Mouse (Mus musculus) retina, embryonic 14.5 days (tissue): ENCODE measurements around the gene Anks1b.

Experiments
- DNase-seq: peaks from one replicate; pipeline ENCODE4 v3.0.0-alpha.2; 2015; ENCODE audit warnings: low spot score

Anks1b gene

DNA sequence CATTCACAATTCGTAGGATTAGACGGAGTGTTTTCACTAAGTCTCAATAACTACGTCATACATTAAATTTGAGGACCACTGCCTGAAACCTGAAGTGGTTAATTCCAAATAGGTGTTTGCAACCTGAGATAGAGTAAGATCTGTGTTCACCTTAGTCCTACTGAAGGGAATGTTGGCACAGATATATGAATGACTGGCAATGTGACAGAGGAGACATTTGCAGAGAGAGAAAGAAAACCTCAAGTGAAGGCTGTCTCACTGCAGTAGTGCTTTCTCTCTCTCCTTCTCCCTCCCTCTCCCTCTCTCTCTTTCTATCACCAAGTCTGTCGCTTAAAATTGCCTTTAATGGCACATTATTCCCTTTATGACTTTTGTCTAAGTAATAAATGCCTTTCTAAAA, 101.1 kb downstream of the Anks1b start:
- no peak for DNase-seq

DNA sequence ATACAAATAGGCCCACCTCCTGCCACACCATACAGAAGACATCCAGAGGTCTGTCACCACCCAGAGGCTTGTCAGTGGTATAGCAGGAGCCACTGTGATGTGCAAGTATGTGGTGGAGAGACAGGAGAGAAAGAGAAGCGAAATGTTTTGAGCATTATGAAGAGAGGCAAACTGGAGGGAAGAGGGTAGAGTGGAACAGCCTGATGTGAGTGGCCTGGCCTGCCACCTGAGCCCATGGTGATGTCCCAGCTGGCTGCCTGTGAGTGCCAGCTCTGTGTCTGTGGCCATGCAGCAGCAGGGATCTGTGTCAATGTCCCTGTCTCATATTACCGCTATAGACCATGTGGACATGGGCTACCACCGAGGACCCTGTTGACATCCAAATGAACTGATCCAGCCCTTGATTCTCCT, 102.1 kb downstream of the Anks1b start:
- peak; percentile 37 for DNase-seq

DNA sequence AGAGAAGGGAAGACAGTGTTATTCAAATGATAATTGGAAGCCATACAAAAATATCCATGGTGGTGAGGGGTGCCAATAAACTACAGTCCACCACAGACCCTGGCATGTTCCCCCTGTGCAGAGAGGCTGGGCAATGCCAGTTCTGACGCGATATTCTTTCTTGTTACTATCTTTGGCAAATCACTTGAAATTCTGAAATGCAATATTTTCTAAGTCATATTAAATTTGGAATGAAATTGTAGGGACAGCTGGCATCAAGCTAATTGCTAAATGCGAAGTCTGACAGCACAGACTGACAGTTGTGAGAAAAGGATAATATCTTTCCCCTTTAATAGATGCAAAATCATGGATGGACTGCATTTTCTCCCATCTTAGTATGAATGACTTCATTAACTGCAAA, 103.3 kb downstream of the Anks1b start:
- DNase-seq = no peak

DNA sequence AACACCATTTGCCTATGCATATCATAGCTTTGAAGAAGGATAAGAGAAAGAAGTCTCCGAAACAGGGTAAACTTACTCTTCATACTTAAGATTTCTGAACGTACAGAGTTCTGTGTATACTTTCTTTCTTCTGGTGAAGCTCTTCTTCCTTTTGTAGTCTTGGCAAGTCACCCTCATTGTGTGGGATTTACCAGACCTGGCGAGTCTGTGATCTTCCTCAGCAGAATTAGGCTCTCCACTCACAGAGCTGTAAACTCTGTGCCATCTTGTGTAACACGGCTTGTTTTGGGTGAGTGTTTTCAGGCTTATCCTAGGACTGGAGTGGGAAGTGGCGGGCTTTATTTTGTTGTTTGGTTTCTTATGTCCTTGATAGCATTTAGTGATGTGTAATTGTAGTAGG, 120.9 kb downstream of the Anks1b start:
- no peak for DNase-seq

DNA sequence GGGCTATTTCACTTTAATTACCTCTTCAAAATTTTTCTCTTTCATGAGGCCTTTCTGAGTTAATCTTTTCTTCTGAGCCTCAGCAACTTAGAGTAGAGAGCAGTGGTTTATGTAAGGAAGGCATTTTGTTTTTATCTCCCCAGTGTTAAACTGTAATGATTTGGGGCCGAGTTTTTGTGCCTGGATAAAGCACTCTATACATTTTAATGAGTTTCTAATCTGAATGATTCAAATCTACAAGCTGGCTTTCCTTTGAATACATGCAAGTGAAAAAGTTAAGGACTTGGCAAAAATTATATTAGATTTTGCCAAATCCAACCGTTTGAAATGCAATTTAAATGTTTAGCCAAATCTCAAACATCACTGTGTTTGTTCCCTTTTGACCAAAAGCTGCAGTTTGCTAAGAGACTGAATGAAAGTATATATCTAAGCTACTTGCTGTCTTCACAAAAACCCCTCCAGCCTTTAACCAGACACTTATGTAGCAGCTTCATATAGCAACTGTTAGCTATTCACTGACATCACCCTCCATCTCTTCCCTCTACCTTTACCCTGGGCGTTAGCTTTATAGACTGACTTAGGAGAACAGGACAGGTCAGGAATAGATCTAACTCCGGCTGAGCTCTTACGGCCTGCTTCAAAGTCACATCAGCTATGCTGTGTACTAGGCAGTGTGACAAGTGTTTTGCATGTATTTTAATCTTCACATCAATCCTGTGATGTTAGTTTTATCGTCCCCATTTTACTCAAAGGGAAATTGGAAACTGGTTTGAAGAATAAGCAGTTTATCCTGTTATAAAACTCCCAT, 122.5 kb downstream of the Anks1b start:
- DNase-seq = no peak

DNA sequence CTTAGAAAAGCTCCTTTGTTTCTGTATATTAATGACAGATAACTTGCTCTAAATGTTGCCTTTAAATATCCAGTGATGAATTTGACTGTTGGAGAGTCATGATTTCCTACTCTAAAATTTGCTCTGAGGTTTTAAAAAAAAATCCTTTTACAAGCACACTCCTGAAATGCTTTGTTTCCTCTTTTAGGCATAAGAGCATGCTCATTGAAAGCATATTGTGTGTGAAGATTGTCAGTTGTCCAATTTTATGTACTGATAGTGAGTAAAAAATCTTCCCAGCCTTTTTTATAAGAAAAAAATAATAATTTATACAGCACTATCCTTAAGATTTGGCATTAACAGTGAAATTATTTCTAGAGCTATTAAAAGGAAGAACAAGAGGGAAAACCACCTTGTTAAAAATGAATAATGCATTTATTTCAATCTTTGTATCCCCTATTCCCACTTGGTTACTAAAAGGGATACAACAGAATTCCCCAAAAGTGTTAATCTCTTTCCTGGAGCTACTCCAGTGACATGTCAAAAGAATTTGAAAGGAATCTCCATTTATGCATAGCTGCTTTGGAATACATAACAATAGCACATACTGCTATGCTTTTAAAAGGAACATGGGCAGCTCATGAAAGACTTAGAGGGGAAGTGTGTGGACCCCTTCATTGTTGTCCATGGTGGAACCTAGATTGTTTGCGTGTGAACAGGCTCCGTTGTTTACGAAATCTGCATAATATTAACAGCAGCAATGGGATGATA, 130.8 kb downstream of the Anks1b start:
- DNase-seq = no peak

DNA sequence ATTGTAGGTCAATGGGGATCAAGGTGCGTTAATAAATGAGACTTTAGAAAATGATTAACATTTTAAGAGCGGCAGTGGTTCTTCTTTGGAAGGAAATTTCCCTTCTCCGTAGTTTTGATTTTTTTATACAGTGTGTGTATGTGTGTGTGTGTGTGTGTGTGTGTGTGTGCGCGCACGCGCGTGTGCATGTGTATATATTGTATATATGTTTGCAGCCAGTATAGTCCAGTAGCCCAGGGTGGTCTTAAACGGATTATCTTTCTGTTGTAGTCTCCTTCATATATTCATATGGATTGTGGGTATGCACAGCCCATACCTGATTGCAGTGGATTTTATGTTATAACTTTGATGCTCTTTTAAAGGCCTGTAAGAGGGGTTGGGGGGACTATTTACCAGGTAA, 131.6 kb downstream of the Anks1b start:
- no peak for DNase-seq

DNA sequence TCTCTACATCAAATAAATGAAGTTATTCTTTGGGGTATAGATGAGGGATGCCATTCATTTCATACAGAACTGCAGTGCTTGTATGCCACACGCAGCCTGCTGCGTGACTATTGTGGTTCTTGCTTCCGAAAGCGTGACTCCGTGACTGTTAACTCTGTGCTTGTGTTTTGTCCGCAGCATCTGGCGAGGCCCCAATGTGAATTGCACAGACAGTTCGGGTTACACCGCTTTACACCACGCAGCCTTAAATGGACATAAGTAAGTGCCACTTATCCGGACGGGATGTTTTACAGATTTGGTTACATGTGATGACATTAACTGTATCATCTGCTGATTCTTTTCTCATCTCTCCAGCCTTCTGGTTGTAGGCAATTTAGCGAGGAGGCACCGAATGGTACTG, 159.7 kb downstream of the Anks1b start:
- DNase-seq = no peak

DNA sequence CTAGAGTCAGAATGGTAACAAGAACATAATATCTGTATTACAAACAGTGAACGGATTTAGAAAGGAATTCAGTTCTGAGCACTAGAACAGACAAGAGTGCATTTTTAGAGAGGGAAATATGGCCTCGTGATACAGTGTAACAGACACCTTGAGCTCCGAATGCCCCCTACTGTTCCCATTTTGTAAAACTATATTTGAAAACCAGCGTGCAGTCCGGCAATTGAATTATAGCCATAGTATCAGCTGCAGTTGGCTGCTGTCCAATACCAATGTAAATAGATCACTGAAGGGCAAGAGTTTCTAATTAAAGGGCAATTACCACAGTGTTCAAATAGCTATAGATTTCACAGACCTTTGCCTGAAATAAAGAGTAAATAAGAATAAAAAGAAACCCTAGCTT, 170.0 kb downstream of the Anks1b start:
- peak; percentile 33 for DNase-seq

DNA sequence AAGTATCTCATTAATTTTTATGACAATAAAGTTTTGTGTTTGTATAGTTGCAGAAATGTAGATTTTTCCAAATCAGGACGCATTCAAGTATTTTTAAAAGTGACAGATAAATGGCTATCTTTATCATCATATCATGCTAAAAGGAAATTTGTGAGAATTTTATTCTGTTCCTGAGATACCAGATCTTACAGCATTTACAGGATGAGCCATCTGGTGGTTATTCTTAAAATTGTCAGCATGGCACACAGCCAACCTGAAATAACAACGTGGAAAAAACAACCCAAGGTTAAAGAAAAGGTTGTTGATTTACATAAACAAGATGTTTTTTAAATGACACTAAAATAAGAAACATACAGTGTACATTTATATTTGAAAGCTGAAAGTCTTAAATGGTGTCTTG, 170.5 kb downstream of the Anks1b start:
- peak; percentile 28 for DNase-seq

DNA sequence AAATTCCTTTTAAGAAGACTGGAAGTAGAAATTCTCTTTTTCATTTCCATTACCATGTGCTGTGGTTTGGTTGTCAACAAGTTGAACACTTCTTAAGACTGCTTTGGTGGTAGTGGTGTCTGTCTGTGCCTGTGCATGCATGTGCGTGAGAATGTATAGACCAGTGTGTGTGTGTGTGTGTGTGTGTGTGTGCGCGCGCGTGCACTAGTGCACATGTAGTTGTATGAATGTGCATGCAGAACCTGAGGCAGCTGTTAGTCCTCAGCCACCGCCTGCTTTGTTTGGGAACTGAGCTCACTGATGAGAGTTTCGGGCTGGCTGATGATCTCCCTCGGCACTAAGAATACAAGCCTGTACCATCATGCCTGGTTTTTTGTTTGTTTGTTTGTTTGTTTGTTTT, 170.9 kb downstream of the Anks1b start:
- no peak for DNase-seq

DNA sequence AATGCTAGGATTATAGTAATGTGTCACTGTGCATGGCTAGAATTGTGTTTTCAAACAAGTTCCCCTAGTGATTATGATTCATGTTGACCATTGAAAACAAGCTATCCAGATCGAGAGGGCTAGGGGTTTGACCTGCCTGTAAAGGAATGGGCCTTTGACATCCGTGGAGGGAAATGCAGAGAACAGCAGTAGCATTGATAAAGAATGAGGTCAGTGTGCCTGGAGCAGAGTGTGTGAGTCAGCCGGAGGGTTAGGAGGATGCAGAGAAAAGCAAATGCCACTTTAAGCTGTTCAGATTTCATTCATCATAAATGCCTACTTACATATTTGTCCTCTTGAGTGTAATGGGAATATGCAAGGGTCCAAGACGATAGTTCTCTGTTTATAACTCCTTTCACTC, 195.3 kb downstream of the Anks1b start:
- no peak for DNase-seq

DNA sequence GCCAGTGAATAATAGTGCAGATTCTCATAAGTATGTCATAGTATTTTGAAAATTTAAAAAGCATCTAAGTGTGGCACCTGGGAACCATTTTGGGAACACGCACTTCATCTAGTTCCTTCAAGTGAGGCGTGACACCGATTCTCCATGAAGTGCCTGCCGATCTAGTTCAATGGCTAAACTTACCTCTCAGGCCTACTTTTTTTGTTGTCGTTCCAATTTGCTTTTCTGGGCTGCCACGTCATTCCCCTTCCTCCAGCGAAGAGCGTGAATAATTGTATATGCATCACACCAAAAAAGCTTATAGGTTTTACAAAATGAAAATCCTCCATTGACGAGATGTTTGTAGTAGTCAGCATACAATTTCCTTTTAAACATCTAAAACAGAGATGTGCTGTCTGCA, 204.6 kb downstream of the Anks1b start:
- no peak for DNase-seq

DNA sequence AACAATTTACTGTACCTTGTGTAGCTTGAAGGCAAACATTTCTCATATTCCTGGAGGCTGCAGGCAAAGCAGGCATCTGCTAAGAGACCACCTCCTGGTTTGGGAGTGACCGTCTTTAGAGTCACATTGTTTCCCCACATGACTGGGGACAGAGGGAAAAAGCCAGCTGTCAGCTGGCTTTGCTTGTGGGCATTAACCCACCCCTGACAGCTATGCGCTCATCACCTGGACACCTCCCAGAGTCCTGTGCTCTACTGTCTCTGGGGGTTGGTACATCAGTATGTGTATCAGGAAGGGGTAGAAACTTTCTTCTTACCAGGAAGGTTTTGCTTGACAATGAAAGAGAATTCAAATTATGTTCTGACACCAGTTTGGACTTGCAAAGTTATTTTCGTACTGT, 207.8 kb downstream of the Anks1b start:
- no peak for DNase-seq

DNA sequence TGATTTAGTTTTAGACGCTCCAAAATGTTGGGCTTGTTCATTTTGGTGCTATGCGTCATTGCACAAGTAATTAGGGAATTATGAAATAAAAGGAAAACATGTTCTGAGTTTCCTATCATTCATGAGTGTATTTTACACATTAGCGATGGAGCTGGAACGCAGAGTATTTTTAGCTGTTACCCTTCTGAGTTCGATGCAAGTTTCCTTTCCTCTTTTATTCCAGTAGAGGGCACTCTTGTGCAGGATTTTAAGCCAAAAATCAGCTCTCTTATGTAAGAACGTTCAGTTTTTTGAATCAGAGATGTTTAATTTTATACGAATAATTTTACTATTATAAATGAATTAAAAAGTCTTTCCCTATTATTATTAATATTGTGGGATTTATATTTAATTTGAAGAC, 208.3 kb downstream of the Anks1b start:
- DNase-seq = peak; percentile 74

DNA sequence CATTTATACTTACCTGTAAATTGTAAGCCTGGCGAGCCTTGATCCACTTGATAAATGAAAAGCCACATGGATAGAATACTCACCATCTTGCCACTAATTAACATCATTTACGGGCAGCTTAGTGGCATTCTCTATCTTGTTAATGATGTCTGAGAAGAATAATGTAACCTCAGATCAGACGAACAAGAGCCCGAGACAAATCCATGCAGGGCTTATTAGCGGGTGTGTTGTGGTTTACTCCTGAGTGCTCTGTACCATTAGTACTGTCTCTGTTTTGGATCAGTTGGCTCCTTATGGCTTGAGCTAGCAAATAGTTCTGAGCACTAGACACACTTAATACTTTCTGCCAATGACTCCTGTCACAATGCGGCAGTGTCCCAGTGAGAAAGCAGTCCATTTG, 220.6 kb downstream of the Anks1b start:
- DNase-seq = no peak

DNA sequence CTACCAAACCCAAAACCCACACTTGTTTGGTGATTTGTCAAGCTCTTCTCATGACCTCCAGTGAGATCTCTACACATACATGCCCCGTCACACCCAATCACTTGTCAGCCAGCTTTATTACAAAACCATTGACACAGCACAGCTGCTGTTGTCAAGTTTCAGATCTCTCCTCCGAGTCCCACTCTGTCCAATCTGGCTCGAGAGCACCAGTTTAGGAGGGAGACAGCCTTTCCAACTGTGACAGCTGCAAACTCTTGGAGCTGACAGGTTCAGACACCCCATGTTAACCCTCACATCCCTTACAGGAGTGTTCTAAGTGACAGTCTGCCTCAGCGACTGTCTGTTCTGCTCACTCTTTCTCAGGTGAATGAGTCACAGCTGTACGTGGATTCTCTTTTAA, 239.4 kb downstream of the Anks1b start:
- no peak for DNase-seq

DNA sequence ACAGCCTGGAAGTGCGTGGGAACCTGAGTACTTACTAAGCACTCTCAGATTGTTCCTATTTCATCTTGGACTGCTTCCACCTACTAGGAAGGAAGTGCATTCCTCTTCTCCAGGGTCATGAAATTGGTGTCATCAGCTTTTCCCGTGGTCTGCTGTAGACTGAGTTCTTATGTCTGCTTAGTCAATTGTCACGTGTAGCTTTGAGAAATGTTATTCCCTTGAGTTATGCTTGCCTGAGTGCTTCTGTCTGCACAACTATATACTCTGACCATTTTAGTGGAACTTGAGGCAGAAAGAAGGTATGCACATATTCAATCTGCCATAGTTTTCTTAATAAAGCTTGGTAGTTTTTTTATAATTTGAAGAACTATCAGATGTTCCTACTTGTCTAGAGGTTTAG, 243.6 kb downstream of the Anks1b start:
- no peak for DNase-seq

DNA sequence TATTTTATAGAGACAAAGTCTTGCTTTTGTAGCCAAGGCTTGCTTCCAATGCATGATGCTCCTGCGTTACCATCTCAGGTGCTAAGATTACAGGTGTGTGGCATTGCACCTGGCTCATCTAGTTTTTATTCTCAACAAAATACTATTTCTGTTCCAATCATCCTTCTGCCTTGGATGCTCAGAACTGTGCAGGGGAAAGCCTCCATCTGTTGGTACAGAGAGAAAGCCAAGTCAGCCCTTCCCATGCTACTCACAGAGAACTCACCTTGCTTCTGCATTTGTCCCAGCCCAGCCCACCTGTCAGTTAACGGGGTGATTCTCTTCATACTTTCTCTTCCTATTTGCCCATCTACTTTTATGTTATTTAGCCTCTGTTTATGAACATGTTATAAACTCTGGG, 244.5 kb downstream of the Anks1b start:
- DNase-seq = no peak

DNA sequence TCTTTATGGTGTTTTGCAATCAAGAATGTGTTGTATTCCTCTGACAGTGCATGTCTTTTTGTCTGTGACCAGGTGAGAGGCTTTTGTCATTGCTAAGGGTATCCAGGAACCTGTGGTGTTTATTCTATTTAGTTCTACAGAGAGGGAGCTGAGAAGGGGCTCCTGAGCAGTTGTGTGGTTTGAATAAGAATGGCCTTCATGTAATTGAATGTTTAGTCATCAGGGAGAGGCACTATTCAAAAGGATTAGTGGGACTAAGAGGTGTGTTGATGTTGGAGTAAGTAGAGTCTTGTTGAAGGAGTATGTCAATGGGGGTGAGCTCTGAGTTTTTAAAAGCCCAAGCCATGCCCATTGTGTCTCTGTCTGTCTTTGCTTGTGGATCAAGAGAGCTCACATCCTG, 264.2 kb downstream of the Anks1b start:
- DNase-seq = no peak

DNA sequence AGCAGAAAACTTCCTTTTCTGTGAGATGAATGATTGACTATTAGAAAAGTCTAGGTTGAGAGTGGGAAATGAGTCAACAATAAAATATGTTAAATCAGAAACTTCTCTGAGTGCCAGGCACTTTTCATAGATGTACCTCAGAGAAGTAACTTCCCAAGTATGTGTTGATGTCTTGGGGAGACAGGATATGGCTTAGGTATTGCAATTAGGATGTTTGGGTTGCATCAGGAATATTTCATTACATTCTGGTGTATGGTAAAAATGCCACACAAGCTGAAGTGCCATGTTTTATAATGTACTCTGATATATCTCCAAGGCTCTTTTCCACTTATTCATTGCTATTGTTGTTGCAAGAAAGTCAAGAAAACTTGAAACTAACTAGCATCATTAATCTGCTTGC, 267.6 kb downstream of the Anks1b start:
- DNase-seq = no peak

DNA sequence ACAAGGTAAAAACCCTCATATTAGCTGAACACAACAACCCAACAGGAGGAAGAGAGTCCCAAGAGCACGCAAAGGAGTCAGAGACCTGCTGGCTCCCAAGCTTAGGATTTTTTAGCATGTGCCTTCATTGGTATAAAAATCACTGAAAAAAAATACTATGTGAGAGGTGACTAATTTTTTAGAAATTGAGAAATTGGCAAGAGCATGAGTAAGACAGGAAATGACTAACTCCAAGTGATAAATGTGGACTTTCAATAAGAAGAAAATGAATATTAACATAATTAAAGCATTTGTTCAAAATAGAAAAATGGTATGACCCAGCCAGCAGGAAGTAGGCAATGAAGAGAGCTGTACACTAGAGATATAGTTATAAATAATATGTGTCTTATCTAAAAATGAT, 271.1 kb downstream of the Anks1b start:
- DNase-seq = no peak

DNA sequence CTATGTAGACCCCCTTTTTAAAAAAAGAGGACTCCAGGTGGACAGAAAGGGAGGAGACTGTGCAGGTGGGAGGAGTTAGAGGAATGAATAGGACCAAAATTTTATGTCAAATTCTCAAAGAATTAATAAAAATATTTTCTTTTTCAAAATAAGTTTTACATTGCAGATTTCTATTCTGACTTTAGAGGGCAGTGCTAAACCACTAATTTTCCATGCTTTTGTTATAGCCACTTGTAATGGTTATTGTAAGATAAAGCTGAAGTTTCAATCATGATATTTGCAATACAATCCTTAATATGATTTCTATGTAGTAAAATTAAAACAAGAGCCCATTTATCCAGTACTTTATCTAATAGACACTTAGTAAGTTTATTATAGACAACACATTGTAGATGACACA, 278.2 kb downstream of the Anks1b start:
- DNase-seq = peak; percentile 5
